Mouse (Mus musculus) heart, embryonic 11.5 days (tissue): ENCODE data around the gene Foxg1. TPM values are rescaled to one million over a fixed set of nuclear protein-coding genes. Genes with fewer than 3 reads are reported as not detected.

Experiments
- ATAC-seq: fragments of 200-750 bp; cut with Nextera tagmentation; replicated peaks from 2 replicates; pipeline ENCODE4 v1.8.0; 2017; ENCODE audit warnings: moderate library complexity; ENCODE audit not compliant: insufficient number of reproducible peaks, low FRiP score, low TSS enrichment
- H3K27ac ChIP-seq: fragments of 300-500 bp; sonication (generic); 2 replicates; pipeline ENCODE4 v1.5.1; 2014; ENCODE audit warnings: mild to moderate bottlenecking, low read depth, low read length
- H3K27me3 ChIP-seq: fragments of 300-500 bp; sonication (generic); 2 replicates; pipeline ENCODE4 v1.6.1; 2014; ENCODE audit warnings: mild to moderate bottlenecking, low read length, mixed read lengths; ENCODE audit not compliant: control insufficient read depth, insufficient read depth
- H3K36me3 ChIP-seq: fragments of 300-500 bp; sonication (generic); 2 replicates; pipeline ENCODE4 v1.6.1; 2014; ENCODE audit warnings: mild to moderate bottlenecking, low read length, moderate library complexity, mixed read lengths; ENCODE audit not compliant: control insufficient read depth, insufficient read depth
- H3K4me1 ChIP-seq: fragments of 300-500 bp; sonication (generic); 2 replicates; pipeline ENCODE4 v1.6.1; 2014; ENCODE audit warnings: low read length; ENCODE audit not compliant: control insufficient read depth, insufficient read depth
- H3K4me2 ChIP-seq: fragments of 300-500 bp; sonication (generic); 2 replicates; pipeline ENCODE4 v1.6.1; 2014; ENCODE audit warnings: mild to moderate bottlenecking, moderate library complexity
- H3K4me3 ChIP-seq: fragments of 300-500 bp; sonication (generic); 2 replicates; pipeline ENCODE4 v1.5.1; 2014; ENCODE audit warnings: low read depth, low read length
- H3K9ac ChIP-seq: fragments of 300-500 bp; sonication (generic); 2 replicates; pipeline ENCODE4 v1.6.1; 2014; ENCODE audit warnings: mild to moderate bottlenecking, low read depth, low read length, moderate library complexity
- H3K9me3 ChIP-seq: fragments of 300-500 bp; sonication (generic); replicated peaks from 2 replicates; pipeline ENCODE4 v1.6.1; 2016; ENCODE audit warnings: low read length; ENCODE audit not compliant: control insufficient read depth
- WGBS: fragments of 180-500 bp; shearing (Covaris S2); extraction: QIAGEN DNeasy Blood & Tissue Kit; methylation state at CpG from one replicate; pipeline ENCODE4 v1.1.7; 2014; ENCODE audit not compliant: insufficient replicate concordance; 5-methylcytosine and 5-hydroxymethylcytosine counted together
- polyA plus RNA-seq: library from polyadenylated mRNA; unstranded; fragments of >200 nt; fragmentation: Nextera tagmentation; extraction: Ambion mirVana; gene quantifications from 2 replicates; pipeline ENCODE4 v1.2.1, GENCODE M21; 2014

Gene Foxg1
- polyA plus RNA-seq, 1 experiment from 2014 or later, result 1.5 TPM

GRCm38 (mm10) chr12:49409833-49410232 lies 27.4 kb downstream of the Foxg1 start:
- Histone ChIP-seq H3K27ac (no peak overlapping the region), H3K9me3 (no peaks in the 10 kb centered on the region), H3K4me1 (no peaks in the 10 kb centered on the region), H3K36me3 (no peaks in the 10 kb centered on the region), H3K9ac (no peak overlapping the region), H3K4me3 (no peak overlapping the region), H3K4me2 (no peak overlapping the region), H3K27me3 (peaks cover 3% of the 10 kb centered on the region; the same call in 1 of the 2 replicates)
- ATAC-seq, result no peak
- 81% methylated on average over 2 of the region's 2 CpGs for WGBS

- Histone ChIP-seq H3K36me3 (no peaks in the 10 kb centered on the region), H3K27me3 (no peaks in the 10 kb centered on the region), H3K9ac (no peak overlapping the region), H3K4me3 (no peak overlapping the region), H3K9me3 (no peaks in the 10 kb centered on the region), H3K4me2 (no peak overlapping the region), H3K27ac (no peak overlapping the region), H3K4me1 (no peaks in the 10 kb centered on the region)
- ATAC-seq, result no peak
- 71% methylated on average over 3 of the region's 3 CpGs for WGBS
Measured at GRCm38 (mm10) chr12:49417963-49418362, 35.5 kb downstream of the Foxg1 start.

Other genes with a start within 250 kb of the Foxg1 start
- gene Gm43517, start 2.5 kb downstream of the Foxg1 start, polyA plus RNA-seq, result not detected in 2 replicates